Mouse (Mus musculus) erythroblast, embryonic 14.5 days (primary cell): ENCODE measurements around the gene Sipa1l3.

ENCODE experiments used
- GATA1 ChIP-seq: IDR thresholded peaks from 2 replicates; pipeline ENCODE4 v1.6.1; 2012; ENCODE audit warnings: low read length, inconsistent platforms, mixed read lengths
- TAL1 ChIP-seq: IDR thresholded peaks from 3 replicates; pipeline ENCODE4 v1.6.1; 2012; ENCODE audit warnings: low read length, inconsistent platforms, mixed read lengths

- TF ChIP-seq GATA1 (no peak), TAL1 (no peak)
Measured at GRCm38 (mm10) chr7:29444527-29444926, 73.9 kb downstream of the Sipa1l3 start.
